Mouse (Mus musculus): ENCODE measurements at regions not wholly inside any gene's neighbourhood (a gene's known extent, or its start where the extent isn't known, plus 50 kb on each side); places are given as distances from the start of the nearest gene placed in this dataset.

- TF ChIP-seq CTCF (IDR thresholded peaks at IDR 0.05; ENCODE audit: borderline replicate concordance, insufficient read depth, low read length) (no peak), POLR2A (IDR thresholded peaks at IDR 0.05; ENCODE audit: low read depth, low read length) (no peak)
Observed at GRCm38 (mm10) chr11:113122137-113122536, 340.1 kb downstream of the Sox9 start.

All from embryonic fibroblast, embryonic 13.5 days (primary cell).